Mouse (Mus musculus) layer of hippocampus, adult 6 months (tissue): Measurements from ENCODE around the gene Fmo5. TPM values are rescaled to one million over a fixed set of nuclear protein-coding genes. Genes with fewer than 3 reads are reported as not detected.

Experiments
- long read RNA-seq, 2 experiments: library from polyadenylated mRNA; unstranded; transcript quantifications; one replicate each; pipeline ENCODE4 v2.0.0; 2019 to 2020
- microRNA-seq: library from miRNA; unstranded; fragments of <30 nt; microRNA quantifications from one replicate; pipeline ENCODE4 v1.2.0, GENCODE M21; 2020
- polyA plus RNA-seq: library from polyadenylated mRNA; unstranded; fragments of <200 nt; fragmentation: Nextera tagmentation; gene quantifications from 2 replicates; pipeline ENCODE4 v1.2.3, GENCODE M21; 2021

Fmo5 gene
- 4.2 and 4.4 TPM in 2 replicates for polyA plus RNA-seq
- long read RNA-seq, experiment 1, partial matches to known transcripts = 0 of 2 reads
- long read RNA-seq, experiment 1, other reads (novel, unspliced or antisense) = 1 of 2 reads
- long read RNA-seq, experiment 2, full-length matches to known transcripts = 8 of 20 reads
- long read RNA-seq, experiment 2, partial matches to known transcripts = 1 of 20 reads
- long read RNA-seq, experiment 2, other reads (novel, unspliced or antisense) = 11 of 20 reads

DNA sequence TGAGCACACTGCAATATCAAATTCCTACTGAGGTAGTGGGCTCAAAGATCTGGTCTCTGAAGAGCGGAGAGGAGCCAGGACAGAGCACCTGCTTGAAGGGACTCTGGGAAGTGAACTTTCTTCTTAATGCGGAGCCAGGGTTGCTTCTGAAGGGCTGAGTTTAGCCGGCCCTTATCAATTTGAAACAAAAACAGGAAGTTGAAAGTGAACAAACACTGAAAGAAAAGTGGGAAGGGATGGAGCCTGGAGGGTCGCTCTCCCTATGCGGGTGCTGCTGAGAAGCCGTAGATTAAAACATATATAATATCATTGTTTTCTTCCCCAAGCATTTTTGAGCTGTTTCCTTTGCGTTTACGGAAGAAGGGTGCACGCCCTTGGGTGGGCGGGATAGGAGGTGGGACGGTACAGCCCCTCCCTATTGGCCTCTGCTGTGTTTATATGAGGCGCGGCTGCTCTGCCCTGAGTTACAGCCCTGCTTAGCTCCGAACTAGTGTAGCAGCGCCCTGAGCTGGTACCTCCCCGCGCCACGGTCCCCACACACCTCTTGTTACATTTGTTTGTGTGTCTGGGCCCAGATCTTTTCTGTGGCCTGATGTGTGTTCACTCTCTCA, at the start of gene Fmo5:
Gene Fmo5, plus strand, starts transcription at position 414 of the 611 bp plus-strand sequence.

GRCm38 (mm10) chr3:97609845-97610410, 18.7 kb upstream of the Fmo5 start, which contains the start of gene Chd1l:
TSS of gene Chd1l (minus strand) at chr3:97610203.

GRCm38 (mm10) chr3:97657655-97658411, 29.2 kb downstream of the Fmo5 start, which contains the start of gene Prkab2:
TSS of gene Prkab2 (plus strand) at chr3:97658193.

DNA sequence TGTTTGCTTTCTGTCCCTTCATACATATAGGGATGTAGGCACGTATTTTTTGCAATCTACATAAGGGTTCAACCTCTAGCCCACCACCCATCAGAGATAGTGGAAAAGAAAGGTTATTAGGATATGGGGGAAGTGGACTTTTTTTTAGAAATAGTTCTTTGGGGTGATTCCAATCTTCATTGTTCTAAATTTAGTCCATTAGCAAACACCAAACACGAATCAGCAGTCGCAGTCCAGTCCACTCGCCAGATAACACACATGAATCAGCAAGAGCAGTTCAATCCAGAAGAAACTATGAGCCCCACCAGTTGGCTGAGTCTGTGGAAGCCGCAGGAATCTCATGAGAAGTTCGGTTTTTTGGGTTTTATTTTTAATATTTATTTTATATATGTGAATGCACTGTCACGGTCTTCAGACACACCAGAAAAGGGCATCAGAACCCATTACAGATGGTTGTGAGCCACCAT, 46.1 kb downstream of the Fmo5 start, which contains the start of gene Gm17651:
Gene Gm17651, minus strand, starts transcription at position 51 of the 467 bp plus-strand sequence.

Small RNA genes within 50 kb of the gene (microRNA-seq; reads per million reads assigned to microRNA genes)
- not detected for gene Mir7225

Other genes with a start within 250 kb of the Fmo5 start
- not detected in 2 replicates for gene Olfr1402, start 206.8 kb upstream of the Fmo5 start, polyA plus RNA-seq
- 6.4 and 6.6 TPM in 2 replicates for gene Chd1l, start 18.6 kb upstream of the Fmo5 start, polyA plus RNA-seq
- 3.8 and 5.0 TPM in 2 replicates for gene Prkab2, start 29.4 kb downstream of the Fmo5 start, polyA plus RNA-seq
- gene Gm17651, start 45.9 kb downstream of the Fmo5 start, polyA plus RNA-seq = not detected in 2 replicates